17 mouse cellular contexts compared by ENCODE assay signal in the genomic region with DNA sequence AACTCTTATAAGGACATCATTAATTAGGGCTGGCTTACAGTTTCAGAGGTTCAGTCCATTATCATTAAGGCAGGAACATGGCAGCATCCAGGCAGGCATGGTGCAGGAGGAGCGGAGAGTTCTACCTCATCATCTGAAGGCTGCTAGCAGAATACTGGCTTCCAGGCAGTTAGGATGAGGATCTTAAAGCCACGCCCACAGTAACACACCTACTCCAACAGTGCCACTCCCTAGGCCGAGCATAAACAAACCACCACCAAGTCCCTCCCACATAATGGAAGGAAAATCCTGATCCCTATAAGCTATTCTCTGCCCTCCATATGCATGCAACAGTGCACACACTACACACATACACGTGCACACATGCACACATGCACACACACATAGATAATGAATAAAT. TPM values are rescaled to one million over a fixed set of nuclear protein-coding genes. Genes with fewer than 3 reads are reported as not detected.
DNase-seq lines count a peak whose midpoint lies in the region; ATAC-seq lines count a peak whose summit lies in the region.
"Had no signal": no experiment of that assay in that cellular context is flagged by ENCODE, and none has a peak within 500 bp of the region (broad histone marks: within the 10 kb centered on the region; RNA-seq: fewer than 3 reads in every experiment).

No protein-coding gene starts in this region.

- no peak overlapping the region for H3K4me3 ChIP-seq in midbrain, embryonic 11.5 days (ENCODE audit: low read depth, low read length)
- H3K4me3 ChIP-seq in midbrain, embryonic 13.5 days (replicated peaks) = no peak overlapping the region

- H3K27me3 ChIP-seq in midbrain, embryonic 11.5 days (ENCODE audit: control insufficient read depth, insufficient read depth, low read length) = no peaks in the 10 kb centered on the region
- no peaks in the 10 kb centered on the region for H3K27me3 ChIP-seq in midbrain, embryonic 13.5 days
- H3K27me3 ChIP-seq: CH12.LX, Patski had no signal

- peak; percentile 10 for DNase-seq in midbrain, embryonic 11.5 days (ENCODE audit: low spot score, missing footprints)
- DNase-seq in A20 (ENCODE audit: low read depth, low spot score) (peak; percentile 54), R1 (ENCODE audit: low read depth, low spot score) (peak; percentile 69)
- DNase-seq in ovary, postnatal 14 days (ENCODE audit: low spot score) = no peak
- no peak for DNase-seq in left cerebral cortex, adult 9 months (ENCODE audit: low spot score in 2 of 2)
- DNase-seq: B cell, adult 2 months; cerebellum, adult 11 months; cerebellum, adult 11-12 months; cerebellum, adult 18-20 months; cerebellum, adult 2 months; cerebellum, adult 8-10 months had no signal

- no peaks in the 10 kb centered on the region for H3K4me1 ChIP-seq in midbrain, embryonic 11.5 days (ENCODE audit: control insufficient read depth, insufficient read depth, low read length)
- H3K4me1 ChIP-seq in midbrain, embryonic 13.5 days (replicated peaks) = peaks cover 5% of the 10 kb centered on the region; the same call in 1 of the 2 replicates

- no peaks in the 10 kb centered on the region for H3K36me3 ChIP-seq in midbrain, embryonic 11.5 days (ENCODE audit: control insufficient read depth, insufficient read depth, low read length)
- no peaks in the 10 kb centered on the region for H3K36me3 ChIP-seq in midbrain, embryonic 13.5 days
- H3K36me3 ChIP-seq: G1E had no signal

- no peak overlapping the region for H3K27ac ChIP-seq in midbrain, embryonic 11.5 days (ENCODE audit: low read depth, low read length)
- H3K27ac ChIP-seq in midbrain, embryonic 13.5 days = no peak overlapping the region

- H3K9ac ChIP-seq in midbrain, embryonic 11.5 days (ENCODE audit: low read length) = no peak overlapping the region
- H3K9ac ChIP-seq in midbrain, embryonic 13.5 days (replicated peaks) = no peak overlapping the region

- ATAC-seq in midbrain, embryonic 11.5 days (ENCODE audit: low FRiP score) = no peak
- ATAC-seq in midbrain, embryonic 13.5 days = no peak
- ATAC-seq: activated CD4-positive, CD25-positive, alpha-beta regulatory T cell, adult 4 months; CD4-positive, CD25-positive, alpha-beta regulatory T cell, adult 4 months; Patski had no signal

- 86% methylated on average over 4 of the region's 4 CpGs for WGBS in midbrain, embryonic 11.5 days
- WGBS in midbrain, embryonic 13.5 days = 89% methylated on average over 4 of the region's 4 CpGs

- H3K4me2 ChIP-seq in midbrain, embryonic 11.5 days = no peak overlapping the region
- H3K4me2 ChIP-seq in midbrain, embryonic 13.5 days (replicated peaks) = no peak overlapping the region

- no peaks in the 10 kb centered on the region for H3K9me3 ChIP-seq in midbrain, embryonic 11.5 days (ENCODE audit: control insufficient read depth, low read length)
- peaks cover 3% of the 10 kb centered on the region; the same call in 1 of the 2 replicates for H3K9me3 ChIP-seq in midbrain, embryonic 13.5 days
- H3K9me3 ChIP-seq: G1E had no signal

RNA-seq across cellular contexts. Expression of gene Chst3, which starts 46.8 kb away (rescaled TPM):
- polyA plus RNA-seq in midbrain, embryonic 11.5 days (2014; fragmentation: Nextera tagmentation; extraction: Ambion mirVana) = 0.97 and 1.2 TPM in 2 replicates
- polyA plus RNA-seq in midbrain, embryonic 13.5 days (2015; fragmentation: Nextera tagmentation; extraction: Ambion mirVana) = 1.3 and 1.7 TPM in 2 replicates
- polyA plus RNA-seq: G1E had no signal

Comparison
In these comparisons a context has a peak if more than half of its experiments do, and no peak if none do; other contexts are left out.
1. DNase-seq: peak in midbrain, embryonic 11.5 days (single experiment), A20 (single experiment) and R1 (single experiment); none in ovary, postnatal 14 days (single experiment) and left cerebral cortex, adult 9 months (0 of 2).